Mouse (Mus musculus) kidney, embryonic 15.5 days (tissue): Measurements from ENCODE around the gene Naxd. TPM values are rescaled to one million over a fixed set of nuclear protein-coding genes. Genes with fewer than 3 reads are reported as not detected.
A peak's percentile ranks its signal among the peaks of the same experiment; 100 is the strongest.

Experiments used
- ATAC-seq: fragments of 200-750 bp; cut with Nextera tagmentation; replicated peaks from 2 replicates; pipeline ENCODE4 v1.8.0; 2017; ENCODE audit warnings: moderate TSS enrichment; ENCODE audit not compliant: low FRiP score
- H3K27ac ChIP-seq: fragments of 300-500 bp; sonication (generic); 2 replicates; pipeline ENCODE4 v1.5.1; 2015; ENCODE audit warnings: mild to moderate bottlenecking, inconsistent platforms
- H3K27me3 ChIP-seq: fragments of 300-500 bp; sonication (generic); 2 replicates; pipeline ENCODE4 v1.6.1; 2015; ENCODE audit warnings: inconsistent platforms
- H3K36me3 ChIP-seq: fragments of 300-500 bp; sonication (generic); 2 replicates; pipeline ENCODE4 v1.6.1; 2015; ENCODE audit warnings: inconsistent platforms
- H3K4me1 ChIP-seq: fragments of 300-500 bp; sonication (generic); 2 replicates; pipeline ENCODE4 v1.6.1; 2015; ENCODE audit warnings: inconsistent platforms
- H3K4me2 ChIP-seq: fragments of 300-500 bp; sonication (generic); 2 replicates; pipeline ENCODE4 v1.6.1; 2015; ENCODE audit warnings: moderate library complexity, mild to moderate bottlenecking, inconsistent platforms
- H3K4me3 ChIP-seq: fragments of 300-500 bp; sonication (generic); replicated peaks from 2 replicates; pipeline ENCODE4 v1.5.1; 2015; ENCODE audit warnings: mild to moderate bottlenecking, inconsistent platforms
- H3K9ac ChIP-seq: fragments of 300-500 bp; sonication (generic); 2 replicates; pipeline ENCODE4 v1.6.1; 2015; ENCODE audit warnings: mild to moderate bottlenecking, inconsistent platforms
- H3K9me3 ChIP-seq: fragments of 300-500 bp; sonication (generic); replicated peaks from 2 replicates; pipeline ENCODE4 v1.6.1; 2016; ENCODE audit warnings: inconsistent platforms
- WGBS: fragments of 180-500 bp; shearing (Covaris S2); methylation state at CpG from one replicate; pipeline ENCODE4 v1.1.7; 2015; ENCODE audit warnings: mixed read lengths; 5-methylcytosine and 5-hydroxymethylcytosine counted together
- polyA plus RNA-seq: library from polyadenylated mRNA; unstranded; fragments of >200 nt; fragmentation: Nextera tagmentation; extraction: Ambion mirVana; gene quantifications from 2 replicates; pipeline ENCODE4 v1.2.1, GENCODE M21; 2015

Gene Naxd
- polyA plus RNA-seq, 1 experiment from 2014 or later: 121 TPM

DNA sequence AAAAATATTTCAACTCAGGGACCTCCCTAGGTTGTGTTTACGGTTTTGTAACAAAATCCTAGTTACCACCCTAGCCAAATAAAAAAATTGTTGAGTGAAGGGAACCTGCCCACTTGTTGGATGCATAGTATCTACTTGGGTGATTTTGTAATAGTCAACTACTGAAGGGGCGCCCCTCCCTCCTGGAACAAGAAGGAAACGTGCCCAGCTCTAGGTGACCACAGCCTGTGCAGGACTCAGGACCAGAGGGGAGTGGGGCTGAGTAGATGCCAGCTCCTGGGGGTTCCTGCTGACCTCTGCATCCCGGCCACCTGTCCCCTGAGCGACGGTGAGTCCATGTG lies 20.7 kb downstream of the Naxd start:
- 82% methylated on average over 6 of the region's 6 CpGs for WGBS
- H3K27ac ChIP-seq: no peak overlapping the region
- no peak overlapping the region for H3K9ac ChIP-seq
- H3K4me3 ChIP-seq: no peak overlapping the region
- no peaks in the 10 kb centered on the region for H3K27me3 ChIP-seq
- no peak for ATAC-seq
- H3K4me2 ChIP-seq: no peak overlapping the region
- no peaks in the 10 kb centered on the region for H3K9me3 ChIP-seq
- no peaks in the 10 kb centered on the region for H3K4me1 ChIP-seq
- peaks cover 77% of the 10 kb centered on the region for H3K36me3 ChIP-seq

- H3K27me3 ChIP-seq: no peaks in the 10 kb centered on the region
Measured at GRCm38 (mm10) chr8:11518676-11519075, 21.4 kb downstream of the Naxd start.

DNA sequence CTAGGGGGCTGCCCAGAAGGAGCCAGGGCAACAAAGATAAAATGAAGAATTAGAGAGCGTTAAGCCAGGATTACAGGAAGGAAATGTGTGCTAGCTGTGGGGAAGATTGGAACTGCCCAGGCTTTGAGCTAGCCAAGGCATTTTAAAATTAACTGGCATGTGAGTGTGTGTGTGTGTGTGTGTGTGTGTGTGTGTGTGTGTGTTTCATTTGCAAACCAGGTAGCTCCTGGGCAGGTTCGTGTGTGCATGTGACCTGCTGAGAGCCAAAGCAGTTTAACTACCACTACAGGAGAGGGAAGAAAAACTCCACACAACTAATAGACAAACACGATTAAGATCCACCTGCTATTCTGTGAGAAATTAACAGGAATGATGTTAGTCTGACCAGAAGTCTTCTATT lies 26.0 kb downstream of the Naxd start:
- Histone ChIP-seq H3K9ac (no peak overlapping the region), H3K4me3 (no peak overlapping the region), H3K4me1 (no peaks in the 10 kb centered on the region), H3K9me3 (no peaks in the 10 kb centered on the region), H3K36me3 (peaks cover 34% of the 10 kb centered on the region), H3K4me2 (no peak overlapping the region), H3K27ac (no peak overlapping the region), H3K27me3 (no peaks in the 10 kb centered on the region)
- ATAC-seq: no peak
- WGBS: 77% methylated on average over 3 of the region's 3 CpGs

More at GRCm38 (mm10) chr8:11518676-11519075, 21.4 kb downstream of the Naxd start:
- Histone ChIP-seq H3K36me3 (peaks cover 71% of the 10 kb centered on the region), H3K4me3 (no peak overlapping the region), H3K27ac (no peak overlapping the region), H3K4me1 (no peaks in the 10 kb centered on the region), H3K4me2 (no peak overlapping the region), H3K9ac (no peak overlapping the region), H3K9me3 (no peaks in the 10 kb centered on the region)
- no peak for ATAC-seq
- 91% methylated on average over 11 of the region's 11 CpGs for WGBS

GRCm38 (mm10) chr8:11530155-11530770 lies 33.0 kb downstream of the Naxd start:
- no peak overlapping the region for H3K4me2 ChIP-seq
- H3K27ac ChIP-seq: no peak overlapping the region
- H3K27me3 ChIP-seq: no peaks in the 10 kb centered on the region
- 84% methylated on average over 18 of the region's 18 CpGs for WGBS
- H3K36me3 ChIP-seq: peaks cover 59% of the 10 kb centered on the region
- ATAC-seq: no peak
- H3K9ac ChIP-seq: no peak overlapping the region
- no peak overlapping the region for H3K4me3 ChIP-seq
- no peaks in the 10 kb centered on the region for H3K9me3 ChIP-seq
- no peaks in the 10 kb centered on the region for H3K4me1 ChIP-seq

- no peak overlapping the region for H3K9ac ChIP-seq
- no peak overlapping the region for H3K27ac ChIP-seq
- H3K4me1 ChIP-seq: no peaks in the 10 kb centered on the region
- no peak overlapping the region for H3K4me3 ChIP-seq
- 74% methylated on average over 4 of the region's 4 CpGs for WGBS
- no peak for ATAC-seq
- no peaks in the 10 kb centered on the region for H3K9me3 ChIP-seq
- H3K27me3 ChIP-seq: no peaks in the 10 kb centered on the region
- no peak overlapping the region for H3K4me2 ChIP-seq
- H3K36me3 ChIP-seq: peaks cover 60% of the 10 kb centered on the region
Measured at GRCm38 (mm10) chr8:11530849-11531248, 33.5 kb downstream of the Naxd start.

DNA sequence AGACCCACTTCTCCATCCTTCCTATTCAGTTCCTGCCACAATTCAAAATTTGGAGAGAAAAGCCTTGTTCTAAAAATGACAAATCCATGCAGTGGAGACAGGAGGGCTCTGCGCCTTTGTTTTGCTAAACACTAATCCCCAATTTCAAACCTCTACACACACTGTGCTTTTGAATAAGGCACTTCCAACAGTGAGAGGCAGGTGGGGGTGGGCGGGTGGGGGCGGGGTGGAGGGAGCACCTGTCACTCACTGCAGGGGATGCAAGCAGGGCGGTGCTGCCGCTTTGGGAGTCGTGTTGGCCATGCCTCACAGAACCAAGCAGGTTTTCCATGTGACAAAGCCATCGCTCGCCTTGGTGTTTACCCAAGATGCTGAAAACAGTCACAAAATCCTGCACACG lies 37.2 kb downstream of the Naxd start:
- Histone ChIP-seq H3K4me1 (no peaks in the 10 kb centered on the region), H3K36me3 (peaks cover 63% of the 10 kb centered on the region)
- ATAC-seq: no peak

GRCm38 (mm10) chr8:11539049-11539448 lies 41.7 kb downstream of the Naxd start:
- WGBS: 95% methylated on average over 4 of the region's 4 CpGs
- Histone ChIP-seq H3K9ac (no peak overlapping the region), H3K27ac (no peak overlapping the region), H3K27me3 (no peaks in the 10 kb centered on the region), H3K4me3 (no peak overlapping the region), H3K9me3 (no peaks in the 10 kb centered on the region), H3K4me2 (no peak overlapping the region), H3K4me1 (no peaks in the 10 kb centered on the region), H3K36me3 (peaks cover 74% of the 10 kb centered on the region)
- ATAC-seq: no peak

More for the DNA sequence above, 37.2 kb downstream of the Naxd start:
- no peak overlapping the region for H3K4me3 ChIP-seq
- WGBS: 55% methylated on average over 9 of the region's 9 CpGs
- no peak overlapping the region for H3K27ac ChIP-seq
- no peaks in the 10 kb centered on the region for H3K27me3 ChIP-seq
- H3K4me2 ChIP-seq: no peak overlapping the region
- H3K9ac ChIP-seq: no peak overlapping the region
- no peaks in the 10 kb centered on the region for H3K9me3 ChIP-seq

DNA sequence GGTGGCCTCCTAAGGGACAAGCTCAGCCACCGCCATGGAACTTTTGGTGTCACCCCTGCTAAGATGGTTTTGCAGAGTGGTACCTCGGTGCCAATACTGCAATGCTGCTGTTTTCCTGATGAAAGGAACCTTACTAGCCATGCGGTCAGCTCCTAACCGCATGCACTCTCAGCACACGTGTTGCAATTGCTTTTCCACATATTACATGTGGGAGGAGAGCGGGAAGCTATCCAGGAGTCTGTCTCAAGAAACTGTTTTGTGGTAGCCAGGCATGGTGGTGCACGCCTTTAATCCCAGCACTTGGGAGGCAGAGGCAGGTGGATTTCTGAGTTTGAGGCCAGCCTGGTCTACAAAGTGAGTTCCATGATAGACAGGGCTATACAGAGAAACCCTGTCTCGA lies 42.9 kb downstream of the Naxd start:
- Histone ChIP-seq H3K27ac (no peak overlapping the region), H3K4me2 (no peak overlapping the region), H3K36me3 (peaks cover 65% of the 10 kb centered on the region), H3K4me1 (no peaks in the 10 kb centered on the region), H3K9me3 (no peaks in the 10 kb centered on the region), H3K4me3 (no peak overlapping the region), H3K27me3 (no peaks in the 10 kb centered on the region), H3K9ac (no peak overlapping the region)
- 94% methylated on average over 8 of the region's 8 CpGs for WGBS
- no peak for ATAC-seq

DNA sequence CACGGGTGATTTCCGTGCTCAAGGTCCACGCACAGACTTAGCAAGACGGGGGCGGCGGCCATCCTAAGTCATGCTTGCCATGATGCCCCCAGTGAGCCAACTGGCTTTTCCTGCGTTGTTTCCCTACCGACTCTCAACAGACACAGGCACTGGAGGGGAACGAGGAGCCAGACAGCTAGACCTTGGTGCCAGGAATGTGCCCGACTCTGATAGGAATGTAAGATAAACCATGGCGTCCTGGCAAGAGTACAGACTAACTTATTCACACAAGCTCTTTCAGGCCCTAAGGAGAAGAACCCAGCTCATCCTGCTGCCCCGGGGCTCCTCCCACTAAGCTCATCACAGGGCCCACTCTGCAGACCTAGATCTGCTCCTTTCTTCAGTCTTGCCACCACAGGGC lies 44.7 kb downstream of the Naxd start:
- H3K36me3 ChIP-seq: peaks cover 62% of the 10 kb centered on the region

DNA sequence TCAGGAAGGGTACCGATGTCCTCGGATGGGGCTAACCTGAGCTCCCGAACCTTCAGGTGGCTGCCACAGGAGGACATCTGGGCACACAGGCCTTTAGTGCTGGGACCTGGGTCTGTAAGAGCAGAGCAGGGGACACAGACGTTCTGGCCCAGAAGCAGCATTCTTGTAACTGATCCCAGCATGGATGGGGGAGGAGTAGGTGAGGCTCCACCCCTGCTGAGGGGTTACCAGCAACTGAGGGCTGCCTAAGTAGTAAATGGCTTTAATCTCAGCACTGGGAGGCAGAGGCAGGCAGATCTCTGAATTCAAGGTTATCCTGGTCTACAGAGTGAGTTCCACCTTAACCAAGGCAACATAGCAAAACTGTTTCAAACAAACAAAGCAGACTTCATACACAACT lies 45.6 kb downstream of the Naxd start:
- WGBS: 80% methylated on average over 4 of the region's 4 CpGs

More for the DNA sequence above, 44.7 kb downstream of the Naxd start:
- no peak overlapping the region for H3K9ac ChIP-seq
- H3K9me3 ChIP-seq: no peaks in the 10 kb centered on the region
- no peak overlapping the region for H3K4me3 ChIP-seq
- 85% methylated on average over 12 of the region's 12 CpGs for WGBS
- no peaks in the 10 kb centered on the region for H3K4me1 ChIP-seq
- no peak overlapping the region for H3K4me2 ChIP-seq
- H3K27me3 ChIP-seq: no peaks in the 10 kb centered on the region
- H3K27ac ChIP-seq: peak overlapping the region; percentile 48; the same call in 1 of the 2 replicates
- no peak for ATAC-seq

DNA sequence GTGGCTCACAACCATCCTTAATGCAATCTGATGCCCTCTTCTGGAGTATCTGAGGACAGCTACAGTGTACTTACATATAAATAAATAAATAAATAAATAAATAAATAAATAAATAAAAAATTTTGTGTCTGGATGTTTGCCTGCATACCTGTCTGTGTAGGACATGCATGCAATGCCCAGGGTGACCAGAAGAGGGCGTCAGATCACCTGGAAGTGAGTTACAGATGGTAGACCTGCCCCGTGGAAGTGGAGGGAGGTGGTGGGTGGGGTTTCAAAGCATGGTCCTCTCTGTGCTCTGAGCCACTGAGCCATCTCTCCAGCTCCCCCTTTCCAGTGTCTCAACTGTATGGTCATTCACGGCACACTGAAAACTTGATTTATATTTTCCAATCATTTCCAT lies 47.1 kb downstream of the Naxd start:
- 48% methylated on average over 3 of the region's 3 CpGs for WGBS
- Histone ChIP-seq H3K36me3 (peaks cover 70% of the 10 kb centered on the region), H3K9me3 (no peaks in the 10 kb centered on the region), H3K4me2 (no peak overlapping the region), H3K4me3 (no peak overlapping the region), H3K27me3 (no peaks in the 10 kb centered on the region), H3K27ac (no peak overlapping the region), H3K4me1 (no peaks in the 10 kb centered on the region; the same call in 1 of the 2 replicates), H3K9ac (no peak overlapping the region)
- ATAC-seq: no peak

More for the DNA sequence above, 45.6 kb downstream of the Naxd start:
- ATAC-seq: no peak
- Histone ChIP-seq H3K9me3 (no peaks in the 10 kb centered on the region), H3K36me3 (peaks cover 65% of the 10 kb centered on the region), H3K4me3 (no peak overlapping the region), H3K27ac (no peak overlapping the region), H3K4me2 (no peak overlapping the region), H3K9ac (no peak overlapping the region), H3K27me3 (no peaks in the 10 kb centered on the region), H3K4me1 (no peaks in the 10 kb centered on the region)

GRCm38 (mm10) chr8:11547063-11547462 lies 49.8 kb downstream of the Naxd start:
- ATAC-seq: no peak
- Histone ChIP-seq H3K9me3 (no peaks in the 10 kb centered on the region), H3K4me2 (no peak overlapping the region), H3K4me1 (peaks cover 13% of the 10 kb centered on the region), H3K4me3 (no peak overlapping the region), H3K27me3 (no peaks in the 10 kb centered on the region), H3K9ac (no peak overlapping the region), H3K36me3 (peaks cover 43% of the 10 kb centered on the region), H3K27ac (no peak overlapping the region)
- WGBS: 63% methylated on average over 6 of the region's 6 CpGs

DNA sequence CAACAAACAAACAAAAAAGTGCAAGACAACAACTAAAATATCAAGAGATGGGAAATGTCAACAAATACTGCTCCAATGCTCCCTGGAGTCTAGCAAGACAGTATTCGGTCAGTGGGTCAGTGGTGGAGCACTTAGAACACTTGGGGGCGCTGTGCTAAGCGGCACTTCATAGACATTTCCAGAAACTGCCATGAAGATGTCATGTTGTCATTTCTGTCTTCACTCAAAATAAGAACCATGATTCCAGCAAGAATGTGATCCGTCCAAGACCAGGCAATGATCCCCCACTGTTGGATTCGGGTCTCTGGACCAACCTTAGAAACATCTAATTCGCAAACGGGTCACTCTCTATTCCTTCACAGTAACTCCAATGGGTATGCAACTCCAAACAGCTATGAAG lies 52.4 kb downstream of the Naxd start:
- H3K4me2 ChIP-seq: peak overlapping the region; percentile 83
- peaks cover 28% of the 10 kb centered on the region for H3K36me3 ChIP-seq
- WGBS: 21% methylated on average over 7 of the region's 7 CpGs
- ATAC-seq: no peak
- peak overlapping the region; percentile 88 for H3K9ac ChIP-seq
- peak overlapping the region; percentile 94; the same call in 1 of the 2 replicates for H3K27ac ChIP-seq
- peaks cover 23% of the 10 kb centered on the region for H3K4me1 ChIP-seq
- no peaks in the 10 kb centered on the region for H3K9me3 ChIP-seq
- no peaks in the 10 kb centered on the region for H3K27me3 ChIP-seq
- H3K4me3 ChIP-seq: peak overlapping the region; percentile 83
